Mouse (Mus musculus) CH12.LX (cell line): ENCODE measurements around the gene Mrpl54. TPM values are rescaled to one million over a fixed set of nuclear protein-coding genes. Genes with fewer than 3 reads are reported as not detected.
"Not testable (repeated sequence)": the region's sequence is repeated elsewhere in the genome, so short reads cannot be mapped to it uniquely, and the experiment has no call there.

ENCODE experiments used
- DNase-seq: peaks from one replicate; pipeline ENCODE4 v3.0.0-alpha.2; 2013; ENCODE audit errors: extremely low read depth
- H3K27ac ChIP-seq: 2 replicates; pipeline ENCODE4 v1.5.1; 2012; ENCODE audit warnings: low read depth, mild to moderate bottlenecking, control low read depth, moderate library complexity; ENCODE audit not compliant: insufficient read depth
- H3K27me3 ChIP-seq: replicated peaks from 2 replicates; pipeline ENCODE3; 2012; ENCODE audit warnings: inconsistent platforms
- H3K36me3 ChIP-seq, 2 experiments: replicated peaks in 1 of 2; 2 replicates each; pipeline versions ENCODE3 to v1.6.1; 2012; ENCODE audit warnings: inconsistent platforms in 1 of 2, low read length in 1 of 2, mild to moderate bottlenecking in 1 of 2, mixed read lengths in 1 of 2, moderate library complexity in 1 of 2; ENCODE audit not compliant: control insufficient read depth in 1 of 2, insufficient read depth in 1 of 2
- H3K4me1 ChIP-seq, 2 experiments: 2 replicates each; pipeline ENCODE4 v1.6.1; 2012; ENCODE audit warnings: inconsistent platforms in 1 of 2, moderate library complexity in 1 of 2; ENCODE audit not compliant: insufficient read depth in 2 of 2, control insufficient read depth in 1 of 2
- H3K4me2 ChIP-seq: 2 replicates; pipeline ENCODE4 v1.6.1; 2012; ENCODE audit warnings: low read depth, mild to moderate bottlenecking, control low read depth; ENCODE audit not compliant: poor library complexity, insufficient read depth, severe bottlenecking
- H3K4me3 ChIP-seq, 3 experiments: fragments of 150-350 bp in 1 of 3; sonication (generic) in 1 of 3; replicated peaks in 1 of 3; 2 replicates each; pipeline versions ENCODE3 to v1.5.1; 2011 to 2012; ENCODE audit warnings: low read depth in 2 of 3, low read length in 2 of 3, mild to moderate bottlenecking in 2 of 3, moderate library complexity in 2 of 3, control low read depth in 1 of 3, improper control_type of control experiment in 1 of 3, inconsistent platforms in 1 of 3, mixed read lengths in 1 of 3; ENCODE audit not compliant: poor library complexity in 1 of 3
- H3K79me2 ChIP-seq: replicated peaks from 2 replicates; pipeline ENCODE4 v1.6.1; 2012; ENCODE audit warnings: mild to moderate bottlenecking, moderate library complexity; ENCODE audit not compliant: control insufficient read depth, poor library complexity, insufficient read depth, severe bottlenecking; ENCODE audit errors: extremely low read depth
- H3K9ac ChIP-seq: 2 replicates; pipeline ENCODE4 v1.6.1; 2012; ENCODE audit warnings: low read depth, mild to moderate bottlenecking, control low read depth, moderate library complexity; ENCODE audit not compliant: insufficient read depth
- H3K9me3 ChIP-seq: replicated peaks from 2 replicates; pipeline ENCODE3; 2012; ENCODE audit warnings: low read length, inconsistent platforms, mixed read lengths
- CHD2 ChIP-seq: IDR thresholded peaks from 2 replicates; pipeline ENCODE4 v1.6.1; 2011; ENCODE audit warnings: low read length, improper control_type of control experiment
- CTCF ChIP-seq, 2 experiments: IDR thresholded peaks in 1 of 2; conservative IDR thresholded peaks in 1 of 2; 2 replicates each; pipeline ENCODE4 v1.5.1; 2011 to 2012; ENCODE audit warnings: low read depth in 2 of 2, low read length in 2 of 2, improper control_type of control experiment in 1 of 2, inconsistent platforms in 1 of 2, mild to moderate bottlenecking in 1 of 2, moderate library complexity in 1 of 2
- ELF1 ChIP-seq: IDR thresholded peaks from 2 replicates; pipeline ENCODE4 v1.6.1; 2014; ENCODE audit warnings: low read depth, mild to moderate bottlenecking, inconsistent platforms, low read length, improper control_type of control experiment
- HCFC1 ChIP-seq: IDR thresholded peaks from 2 replicates; pipeline ENCODE4 v1.6.1; 2012; ENCODE audit warnings: low read depth, mild to moderate bottlenecking, inconsistent platforms, low read length, improper control_type of control experiment
- IRF4 ChIP-seq: IDR thresholded peaks from 2 replicates; pipeline ENCODE4 v1.6.1; 2014; ENCODE audit warnings: low read depth, mild to moderate bottlenecking, inconsistent platforms, low read length, improper control_type of control experiment
- JUN ChIP-seq: IDR thresholded peaks from 2 replicates; pipeline ENCODE4 v1.6.1; 2011; ENCODE audit warnings: low read depth, mild to moderate bottlenecking, low read length, improper control_type of control experiment, moderate library complexity; ENCODE audit not compliant: insufficient read depth
- MAFK ChIP-seq: IDR thresholded peaks from 2 replicates; pipeline ENCODE4 v1.6.1; 2011; ENCODE audit warnings: low read length, improper control_type of control experiment; ENCODE audit not compliant: insufficient replicate concordance
- MAZ ChIP-seq: IDR thresholded peaks from 2 replicates; pipeline ENCODE4 v1.6.1; 2012; ENCODE audit warnings: low read depth, mild to moderate bottlenecking, inconsistent platforms, low read length, improper control_type of control experiment, moderate library complexity
- MXI1 ChIP-seq: IDR thresholded peaks from 2 replicates; pipeline ENCODE4 v1.6.1; 2011; ENCODE audit warnings: mild to moderate bottlenecking, low read depth, low read length, improper control_type of control experiment
- MYC ChIP-seq: IDR thresholded peaks from 2 replicates; pipeline ENCODE4 v1.6.1; 2011; ENCODE audit warnings: low read depth, mild to moderate bottlenecking, improper control_type of control experiment, low read length
- NELFE ChIP-seq: IDR thresholded peaks from 2 replicates; pipeline ENCODE4 v1.6.1; 2011; ENCODE audit warnings: low read depth, low read length, improper control_type of control experiment
- PAX5 ChIP-seq: IDR thresholded peaks from 2 replicates; pipeline ENCODE4 v1.6.1; 2012; ENCODE audit warnings: low read length, inconsistent platforms, mixed read lengths
- SIN3A ChIP-seq: IDR thresholded peaks from 2 replicates; pipeline ENCODE4 v1.6.1; 2012; ENCODE audit warnings: low read length, improper control_type of control experiment, inconsistent platforms
- USF2 ChIP-seq: conservative IDR thresholded peaks from 2 replicates; pipeline ENCODE4 v1.6.1; 2011; ENCODE audit warnings: low read depth, low read length, improper control_type of control experiment
- ZMIZ1 ChIP-seq: IDR thresholded peaks from 2 replicates; pipeline ENCODE4 v1.6.1; 2012; ENCODE audit warnings: low read depth, mild to moderate bottlenecking, inconsistent platforms, low read length, improper control_type of control experiment
- ZNF384 ChIP-seq: IDR thresholded peaks from 2 replicates; pipeline ENCODE4 v1.6.1; 2012; ENCODE audit warnings: low read depth, low read length, improper control_type of control experiment, inconsistent platforms
- dilution Hi-C: fragments of 300-500 bp; cut with MboI; formaldehyde crosslinking; loops from 2 replicates; pipeline ENCODE4 v1.14.3; 2020; ENCODE audit warnings: low sequenced_read_pairs; ENCODE audit not compliant: extremely low pct_unique_long_range_greater_than_20kb, extremely low pct_ligation_motif_present
- in situ Hi-C: fragments of 300-500 bp; cut with MboI; formaldehyde crosslinking; loops from 3 replicates; pipeline ENCODE4 v1.14.3; 2019; ENCODE audit warnings: low sequenced_read_pairs, low pct_ligation_motif_present, low pct_unique_long_range_greater_than_20kb, mixed read lengths
- polyA plus RNA-seq: library from polyadenylated mRNA; unstranded; fragments of >175 nt; gene quantifications from 2 replicates; pipeline ENCODE4 v1.2.1, GENCODE M21; 2012; ENCODE audit warnings: low read depth; ENCODE audit not compliant: insufficient read length
- total RNA-seq, 2 experiments: library from RNA; depleted of rRNA; stranded (reverse); fragments of 300-350 nt in 1 of 2; fragments of >200 nt in 1 of 2; gene quantifications; 2 replicates each; pipeline ENCODE4 v1.2.3; 2012 to 2014

Mrpl54 gene
- total and polyA plus RNA-seq, 3 experiments = 104 to 167 (median 128) TPM

DNA sequence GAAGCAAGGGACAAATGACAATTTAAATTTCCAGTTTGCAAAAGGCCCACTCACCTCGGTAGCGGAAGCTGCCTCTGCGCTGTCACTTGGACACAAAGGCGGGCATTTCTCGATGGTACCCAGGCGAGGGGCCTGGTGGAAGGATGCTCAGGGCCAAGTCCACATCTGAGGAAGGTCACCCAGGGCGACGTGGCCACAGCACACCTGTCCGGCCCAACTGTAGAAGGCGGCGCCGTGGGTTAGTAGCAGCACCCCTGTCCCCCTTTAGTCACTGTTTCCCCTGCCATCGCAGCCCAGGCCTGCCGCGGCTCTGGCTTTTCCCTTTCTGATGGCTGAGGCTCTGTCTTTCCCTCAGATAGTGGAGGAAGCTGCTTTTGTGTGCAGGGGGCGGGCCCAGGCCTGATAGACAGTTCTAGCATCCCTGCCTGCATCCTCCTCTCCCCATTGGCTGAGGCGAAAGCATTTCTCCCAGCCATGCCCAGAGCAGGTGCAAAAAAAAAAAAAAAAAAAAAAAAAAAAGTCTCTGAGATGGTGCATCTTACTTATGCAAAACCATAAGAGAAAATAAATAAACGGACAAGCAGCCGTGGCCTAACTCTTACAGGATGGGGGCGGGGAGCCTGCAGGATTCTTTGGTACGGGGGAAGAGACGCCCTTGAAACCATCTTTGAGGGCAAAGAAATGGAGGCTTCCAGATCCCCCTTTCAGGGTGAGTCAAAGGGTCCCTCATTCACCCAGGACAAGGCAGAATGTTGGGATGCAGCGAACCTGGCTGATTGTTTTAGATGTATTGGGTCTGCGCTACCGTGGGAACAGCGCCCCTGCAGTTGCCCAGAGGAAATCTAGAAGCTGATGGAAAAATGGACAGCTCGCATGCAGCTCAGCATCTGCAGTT is 36.0 kb downstream of the Mrpl54 start, which contains the start of gene Atcay:
Atcay (minus strand) TSS at position 396 of the 895 bp plus-strand sequence.
- H3K4me2 ChIP-seq = no peak within 1 kb of the TSS
- dilution Hi-C loops = no loop called here

DNA sequence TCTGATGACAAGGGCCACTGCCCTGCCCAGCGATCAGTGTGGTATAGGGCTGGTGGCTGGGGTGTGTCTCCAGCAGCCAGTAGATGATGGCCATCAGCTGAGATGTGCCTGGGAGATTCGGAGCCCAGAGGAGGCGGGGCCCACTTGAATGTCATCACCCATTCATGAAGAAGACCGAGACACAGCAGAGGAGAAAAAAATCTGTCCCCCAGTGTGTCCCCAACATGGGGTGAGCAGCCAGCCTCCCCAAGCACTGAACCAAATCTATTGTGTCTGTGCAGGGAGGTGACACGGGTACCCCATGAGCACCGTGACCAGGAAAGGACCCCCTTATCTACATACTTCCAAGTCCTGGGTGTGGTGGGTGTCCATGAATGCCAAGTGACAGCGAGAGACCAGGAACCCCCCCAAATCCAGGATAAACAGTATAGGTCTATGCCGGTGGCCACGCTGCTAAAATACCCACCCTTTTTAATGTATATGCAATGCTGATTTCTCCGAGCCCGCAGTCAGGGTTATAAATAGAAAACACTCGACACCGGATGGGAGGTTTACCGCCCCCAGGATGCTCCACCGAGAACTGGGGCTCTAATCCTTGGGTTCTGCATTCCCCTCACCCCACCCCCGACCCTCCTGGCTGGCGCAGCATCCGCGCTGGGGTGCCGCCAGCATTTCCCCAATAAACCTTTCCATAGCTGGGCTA is 36.8 kb downstream of the Mrpl54 start:
- no peaks in the 10 kb centered on the region for H3K9me3 ChIP-seq
- no peak overlapping the region for H3K4me2 ChIP-seq
- peaks cover 16% of the 10 kb centered on the region for H3K27me3 ChIP-seq
- H3K79me2 ChIP-seq = no peaks in the 10 kb centered on the region
- in situ Hi-C loops = no loop called here
- TF ChIP-seq IRF4 = no peak
- no peak for TF ChIP-seq NELFE
- TF ChIP-seq MAZ = no peak
- TF ChIP-seq ZMIZ1 = no peak
- TF ChIP-seq ZNF384 = no peak
- no peak for TF ChIP-seq PAX5
- TF ChIP-seq JUN = no peak
- TF ChIP-seq CHD2 = no peak
- TF ChIP-seq MXI1 = no peak
- DNase-seq = no peak
- no peak overlapping the region for H3K4me3 ChIP-seq
- H3K27ac ChIP-seq = no peak overlapping the region
- peaks cover 14 to 17% of the 10 kb centered on the region in 2 experiments for H3K4me1 ChIP-seq
- dilution Hi-C loops = no loop called here
- no peak overlapping the region for H3K9ac ChIP-seq
- peaks cover 0 to 9% of the 10 kb centered on the region in 2 experiments for H3K36me3 ChIP-seq

More for the DNA sequence above, 36.0 kb downstream of the Mrpl54 start, which contains the start of gene Atcay:
- H3K79me2 ChIP-seq = no peaks in the 10 kb centered on the region
- no peak for DNase-seq
- no peak for TF ChIP-seq ELF1
- no peak for TF ChIP-seq USF2
- no peak for TF ChIP-seq ZMIZ1
- no peak for TF ChIP-seq MYC
- no peak for TF ChIP-seq PAX5
- TF ChIP-seq CTCF (conservative IDR thresholded peaks at IDR 0.05 in 1 of 2, IDR thresholded peaks at IDR 0.05 in 1 of 2; ENCODE audit: low read depth in 2 of 2, low read length in 2 of 2) = peak in 1 of 2 experiments; percentile 15; a peak in 1 of 4 replicates
- TF ChIP-seq SIN3A = no peak
- no peak for TF ChIP-seq MAFK
- no peak for TF ChIP-seq HCFC1
- TF ChIP-seq ZNF384 = peak; percentile 51; the same call in 1 of the 2 replicates
- TF ChIP-seq, all 38 proteins: peak for 2
- no peak within 1 kb of the TSS for H3K4me3 ChIP-seq
- peaks cover 0 to 15% of the 10 kb centered on the region in 2 experiments for H3K36me3 ChIP-seq
- no peak within 1 kb of the TSS for H3K9ac ChIP-seq
- H3K27ac ChIP-seq = no peak within 1 kb of the TSS
- H3K9me3 ChIP-seq = no peaks in the 10 kb centered on the region
- H3K4me1 ChIP-seq = peaks cover 14 to 17% of the 10 kb centered on the region in 2 experiments
- in situ Hi-C loops = no loop called here
- peaks cover 16% of the 10 kb centered on the region for H3K27me3 ChIP-seq

DNA sequence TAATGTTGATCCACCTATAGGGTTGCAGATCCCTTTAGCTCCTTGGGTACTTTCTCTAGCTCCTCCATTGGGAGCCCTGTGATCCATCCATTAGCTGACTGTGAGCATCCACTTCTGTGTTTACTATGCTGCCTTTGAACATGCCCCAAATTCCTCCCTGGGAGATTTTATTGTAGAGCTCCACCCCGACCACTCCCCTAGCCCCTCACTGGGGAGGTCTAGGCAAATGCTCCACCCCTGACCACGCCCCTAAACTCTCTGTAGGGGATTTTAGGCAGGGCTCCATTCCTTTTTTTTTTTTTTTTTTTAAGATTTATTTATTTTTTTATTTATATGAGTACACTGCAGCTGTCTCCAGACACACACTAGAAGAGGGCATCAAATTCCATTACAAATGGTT is 43.0 kb downstream of the Mrpl54 start:
- DNase-seq, H3K36me3 ChIP-seq, dilution Hi-C loops, H3K9me3 ChIP-seq, H3K27me3 ChIP-seq, in situ Hi-C loops, H3K9ac ChIP-seq, H3K4me3 ChIP-seq, H3K27ac ChIP-seq, H3K4me2 ChIP-seq, H3K79me2 ChIP-seq: not testable (repeated sequence)
- peaks cover 0 to 11% of the 10 kb centered on the region in 2 experiments; a peak in 2 of 4 replicates for H3K4me1 ChIP-seq
